Mouse (Mus musculus) heart, embryonic 11.5 days (tissue): ENCODE data around the gene A730049H05Rik. TPM values are rescaled to one million over a fixed set of nuclear protein-coding genes. Genes with fewer than 3 reads are reported as not detected.

Source experiments
- ATAC-seq: fragments of 200-750 bp; cut with Nextera tagmentation; replicated peaks from 2 replicates; pipeline ENCODE4 v1.8.0; 2017; ENCODE audit warnings: moderate library complexity; ENCODE audit not compliant: insufficient number of reproducible peaks, low FRiP score, low TSS enrichment
- H3K27ac ChIP-seq: fragments of 300-500 bp; sonication (generic); 2 replicates; pipeline ENCODE4 v1.5.1; 2014; ENCODE audit warnings: mild to moderate bottlenecking, low read depth, low read length
- H3K27me3 ChIP-seq: fragments of 300-500 bp; sonication (generic); 2 replicates; pipeline ENCODE4 v1.6.1; 2014; ENCODE audit warnings: mild to moderate bottlenecking, low read length, mixed read lengths; ENCODE audit not compliant: control insufficient read depth, insufficient read depth
- H3K36me3 ChIP-seq: fragments of 300-500 bp; sonication (generic); 2 replicates; pipeline ENCODE4 v1.6.1; 2014; ENCODE audit warnings: mild to moderate bottlenecking, low read length, moderate library complexity, mixed read lengths; ENCODE audit not compliant: control insufficient read depth, insufficient read depth
- H3K4me1 ChIP-seq: fragments of 300-500 bp; sonication (generic); 2 replicates; pipeline ENCODE4 v1.6.1; 2014; ENCODE audit warnings: low read length; ENCODE audit not compliant: control insufficient read depth, insufficient read depth
- H3K4me2 ChIP-seq: fragments of 300-500 bp; sonication (generic); 2 replicates; pipeline ENCODE4 v1.6.1; 2014; ENCODE audit warnings: mild to moderate bottlenecking, moderate library complexity
- H3K4me3 ChIP-seq: fragments of 300-500 bp; sonication (generic); 2 replicates; pipeline ENCODE4 v1.5.1; 2014; ENCODE audit warnings: low read depth, low read length
- H3K9ac ChIP-seq: fragments of 300-500 bp; sonication (generic); 2 replicates; pipeline ENCODE4 v1.6.1; 2014; ENCODE audit warnings: mild to moderate bottlenecking, low read depth, low read length, moderate library complexity
- H3K9me3 ChIP-seq: fragments of 300-500 bp; sonication (generic); replicated peaks from 2 replicates; pipeline ENCODE4 v1.6.1; 2016; ENCODE audit warnings: low read length; ENCODE audit not compliant: control insufficient read depth
- WGBS: fragments of 180-500 bp; shearing (Covaris S2); extraction: QIAGEN DNeasy Blood & Tissue Kit; methylation state at CpG from one replicate; pipeline ENCODE4 v1.1.7; 2014; ENCODE audit not compliant: insufficient replicate concordance; 5-methylcytosine and 5-hydroxymethylcytosine counted together
- polyA plus RNA-seq: library from polyadenylated mRNA; unstranded; fragments of >200 nt; fragmentation: Nextera tagmentation; extraction: Ambion mirVana; gene quantifications from 2 replicates; pipeline ENCODE4 v1.2.1, GENCODE M21; 2014

Gene A730049H05Rik
- polyA plus RNA-seq: 2.5 and 3.1 TPM in 2 replicates

DNA sequence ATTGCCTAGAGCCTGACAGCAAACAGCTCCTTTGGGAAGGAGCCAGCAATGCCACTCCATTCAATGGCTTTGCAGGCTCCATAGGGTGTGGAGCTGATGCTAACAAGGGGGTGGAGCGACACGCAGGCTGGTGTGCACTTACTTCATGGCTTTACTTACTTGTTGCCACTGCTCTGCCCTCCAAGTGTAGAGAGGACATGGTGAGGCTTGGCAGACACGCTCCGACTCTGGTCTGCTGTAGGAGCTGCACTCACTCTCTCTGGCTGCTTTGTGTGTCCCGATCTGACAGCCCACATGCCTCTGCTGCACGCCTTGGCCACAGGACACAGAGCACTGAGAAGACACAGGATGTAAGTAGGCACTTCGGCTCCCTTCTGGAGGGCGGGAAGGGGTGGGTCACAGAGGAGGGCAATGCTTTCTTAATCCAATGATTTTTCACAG, at the start of gene A730049H05Rik:
Gene A730049H05Rik, plus strand, starts transcription at position 168 of the 441 bp plus-strand sequence.
- Histone ChIP-seq H3K9me3 (no peaks in the 10 kb centered on the region), H3K36me3 (no peaks in the 10 kb centered on the region), H3K27me3 (no peaks in the 10 kb centered on the region), H3K27ac (peak within 1 kb of the TSS; percentile 55), H3K4me2 (peak within 1 kb of the TSS; percentile 43), H3K4me3 (no peak within 1 kb of the TSS; the same call in 1 of the 2 replicates), H3K9ac (no peak within 1 kb of the TSS), H3K4me1 (peaks cover 23% of the 10 kb centered on the region)
- ATAC-seq: peak; percentile 49; the same call in 1 of the 2 replicates
- WGBS: 27% methylated on average over 8 of the region's 8 CpGs

DNA sequence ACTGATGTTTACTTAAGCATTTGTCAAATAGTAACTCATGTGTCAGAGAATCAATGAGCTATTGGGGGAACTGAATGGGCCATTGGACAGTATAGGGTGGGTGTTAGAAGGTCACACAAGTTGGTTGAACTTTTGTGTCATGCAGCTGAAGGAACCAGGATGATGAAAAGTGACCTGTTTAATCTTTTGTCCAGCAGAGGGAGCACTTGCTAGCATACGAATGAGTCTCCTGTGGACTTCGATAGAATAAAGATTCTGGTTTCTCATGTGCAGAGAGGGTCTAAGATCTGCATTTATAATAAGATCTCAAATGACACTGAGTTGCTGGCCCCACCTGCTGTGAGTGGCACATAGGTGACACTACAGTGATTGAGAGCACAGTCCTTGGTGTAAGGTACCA, 39.9 kb upstream of the A730049H05Rik start:
- Histone ChIP-seq H3K9ac (no peak overlapping the region), H3K4me2 (no peak overlapping the region), H3K9me3 (no peaks in the 10 kb centered on the region), H3K36me3 (no peaks in the 10 kb centered on the region), H3K4me1 (no peaks in the 10 kb centered on the region), H3K27ac (no peak overlapping the region), H3K27me3 (no peaks in the 10 kb centered on the region), H3K4me3 (no peak overlapping the region)
- no peak for ATAC-seq
- WGBS: 25% methylated on average over 2 of the region's 2 CpGs

DNA sequence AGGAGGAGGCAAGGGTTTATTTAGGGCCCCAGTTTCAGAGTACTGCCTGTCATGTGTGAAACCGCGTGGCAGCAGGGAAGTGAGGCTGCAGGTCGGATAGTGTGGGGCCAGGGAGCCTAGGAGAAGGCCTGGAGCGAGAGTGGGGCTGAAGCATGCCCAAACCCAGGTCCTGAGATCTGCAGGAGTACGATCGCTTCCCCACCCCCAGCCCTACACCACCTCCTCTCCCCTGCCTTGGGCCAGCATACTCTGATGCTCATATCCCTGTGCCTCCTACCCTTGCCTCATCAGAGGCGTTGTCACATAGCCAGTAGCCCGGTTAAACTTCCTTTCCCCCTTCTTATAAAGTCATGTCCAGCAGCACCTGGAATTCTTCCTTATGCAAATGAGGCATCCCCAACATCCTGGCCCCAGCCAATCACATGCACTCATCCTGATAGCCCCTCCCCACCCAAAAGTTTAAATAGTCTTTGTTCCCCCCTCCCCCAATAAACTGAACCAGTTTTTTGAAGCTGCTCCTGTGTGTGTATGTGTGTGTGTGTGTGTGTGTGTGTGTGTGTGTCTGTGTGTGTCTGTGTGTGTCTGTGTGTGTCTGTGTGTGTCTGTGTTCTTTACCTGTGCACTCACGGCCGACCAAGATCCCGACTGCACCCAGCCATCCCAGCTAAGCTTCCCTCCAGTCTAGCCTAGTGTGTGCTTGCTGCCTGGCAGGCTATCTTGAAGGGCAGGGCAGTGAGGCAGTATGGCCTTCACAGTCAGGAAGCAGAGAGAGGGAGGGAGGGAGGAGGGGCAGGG, 36.9 kb upstream of the A730049H05Rik start:
- Histone ChIP-seq H3K9ac (no peak overlapping the region), H3K4me1 (no peaks in the 10 kb centered on the region), H3K27me3 (no peaks in the 10 kb centered on the region), H3K4me3 (no peak overlapping the region), H3K4me2 (no peak overlapping the region), H3K27ac (no peak overlapping the region), H3K9me3 (no peaks in the 10 kb centered on the region), H3K36me3 (no peaks in the 10 kb centered on the region)
- 72% methylated on average over 11 of the region's 11 CpGs for WGBS
- ATAC-seq: no peak; the same call in 1 of the 2 replicates

DNA sequence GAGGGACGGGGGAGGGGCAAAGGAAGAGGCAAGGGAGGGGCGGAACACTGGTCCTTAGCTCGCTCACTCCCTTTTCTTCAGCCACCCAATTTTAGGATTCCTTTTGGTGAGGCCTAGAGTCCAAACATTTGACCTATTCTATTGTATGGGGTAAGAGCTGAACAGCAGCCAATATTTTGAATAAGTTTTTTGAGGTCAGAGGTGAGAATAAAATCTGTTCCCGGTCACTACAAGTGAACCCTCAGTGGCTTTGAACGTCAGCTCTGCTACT, 36.4 kb upstream of the A730049H05Rik start:
- Histone ChIP-seq H3K4me2 (no peak overlapping the region), H3K9ac (no peak overlapping the region), H3K9me3 (no peaks in the 10 kb centered on the region), H3K4me3 (no peak overlapping the region), H3K36me3 (no peaks in the 10 kb centered on the region), H3K4me1 (no peaks in the 10 kb centered on the region), H3K27me3 (no peaks in the 10 kb centered on the region), H3K27ac (no peak overlapping the region)
- no peak for ATAC-seq
- 39% methylated on average over 5 of the region's 5 CpGs for WGBS

DNA sequence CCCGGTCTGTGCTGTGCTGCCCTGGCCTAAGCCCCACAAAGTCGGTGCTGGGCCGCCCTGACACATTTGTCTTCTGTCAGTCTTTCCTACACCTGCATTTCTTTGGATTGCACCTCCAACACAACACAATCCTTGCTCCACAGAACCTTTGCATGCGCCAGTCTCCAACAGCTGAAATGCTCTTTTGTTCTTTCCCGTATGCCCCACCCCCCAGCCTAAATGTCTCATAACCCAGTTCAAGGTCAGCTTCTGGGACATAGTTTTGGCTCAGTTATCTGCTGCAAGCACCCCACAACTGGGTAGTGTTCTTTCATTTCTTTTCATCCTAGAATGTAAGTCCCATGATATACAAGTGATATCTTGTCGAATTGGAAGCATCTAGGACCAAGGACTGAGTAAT, 34.8 kb upstream of the A730049H05Rik start:
- Histone ChIP-seq H3K4me2 (no peak overlapping the region), H3K27me3 (no peaks in the 10 kb centered on the region), H3K9me3 (no peaks in the 10 kb centered on the region), H3K4me1 (no peaks in the 10 kb centered on the region), H3K36me3 (no peaks in the 10 kb centered on the region), H3K9ac (no peak overlapping the region), H3K27ac (no peak overlapping the region), H3K4me3 (no peak overlapping the region)
- WGBS: 84% methylated on average over 6 of the region's 6 CpGs
- ATAC-seq: no peak

DNA sequence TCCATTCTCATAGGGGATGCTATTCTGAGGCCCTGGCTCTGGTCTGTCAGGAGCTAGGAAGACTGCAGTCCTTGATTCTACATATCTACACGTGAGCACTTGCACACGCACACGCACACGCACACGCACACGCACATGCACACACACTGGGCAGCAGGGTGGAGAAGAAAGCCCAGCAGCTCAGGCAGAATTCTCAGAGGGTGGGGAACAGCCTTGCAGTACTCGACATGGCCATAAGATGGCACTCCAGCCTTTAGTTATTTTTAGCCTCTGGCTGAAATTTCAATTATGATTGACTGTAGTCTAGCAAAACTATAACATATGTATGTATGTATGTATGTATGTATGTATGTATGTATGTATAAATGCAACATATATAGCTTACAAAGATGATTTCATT, 31.5 kb upstream of the A730049H05Rik start:
- 24% methylated on average over 7 of the region's 7 CpGs for WGBS
- H3K27me3 ChIP-seq: no peaks in the 10 kb centered on the region
- no peaks in the 10 kb centered on the region for H3K4me1 ChIP-seq
- H3K4me2 ChIP-seq: no peak overlapping the region
- no peak overlapping the region for H3K4me3 ChIP-seq
- H3K27ac ChIP-seq: no peak overlapping the region
- H3K36me3 ChIP-seq: no peaks in the 10 kb centered on the region
- no peak overlapping the region for H3K9ac ChIP-seq
- H3K9me3 ChIP-seq: no peaks in the 10 kb centered on the region
- no peak for ATAC-seq

DNA sequence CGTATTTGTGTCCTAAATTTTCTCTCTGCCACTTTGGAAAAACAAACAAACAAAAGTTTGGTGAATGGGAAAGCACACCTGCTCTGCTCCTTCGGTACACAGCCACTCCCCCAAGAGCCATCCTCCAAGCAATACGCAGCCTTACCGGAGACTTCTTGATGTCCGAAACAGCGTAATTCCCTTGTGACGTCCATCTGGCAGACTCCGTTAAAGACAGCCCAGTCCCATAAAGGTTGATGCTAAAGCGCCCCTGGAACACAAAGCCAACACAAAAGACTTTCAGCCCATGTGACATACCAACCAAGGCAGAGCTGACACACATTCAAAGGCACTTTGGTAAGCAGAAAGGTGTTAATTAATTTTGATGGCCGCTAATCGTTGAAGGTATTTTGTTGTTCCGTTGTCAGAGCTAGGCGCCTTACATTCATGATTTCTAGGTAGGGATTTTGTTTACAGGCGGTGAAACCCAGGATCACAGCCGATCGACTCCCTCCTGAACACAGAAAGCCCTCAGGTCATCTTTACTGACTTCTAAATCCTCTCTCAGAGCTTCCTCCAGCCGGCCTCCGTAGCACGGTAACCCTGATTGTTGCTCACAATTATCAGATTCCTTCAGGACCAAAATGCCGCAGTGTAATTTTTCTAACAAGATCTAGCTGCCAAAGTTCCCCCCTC, 29.4 kb upstream of the A730049H05Rik start:
- peak overlapping the region; percentile 30 for H3K4me3 ChIP-seq
- no peaks in the 10 kb centered on the region for H3K4me1 ChIP-seq
- no peak overlapping the region for H3K27ac ChIP-seq
- H3K9ac ChIP-seq: peak overlapping the region; percentile 56; the same call in 1 of the 2 replicates
- H3K27me3 ChIP-seq: no peaks in the 10 kb centered on the region
- no peak for ATAC-seq
- H3K9me3 ChIP-seq: no peaks in the 10 kb centered on the region
- 12% methylated on average over 20 of the region's 20 CpGs for WGBS
- H3K36me3 ChIP-seq: no peaks in the 10 kb centered on the region; the same call in 1 of the 2 replicates
- peak overlapping the region; percentile 62 for H3K4me2 ChIP-seq

DNA sequence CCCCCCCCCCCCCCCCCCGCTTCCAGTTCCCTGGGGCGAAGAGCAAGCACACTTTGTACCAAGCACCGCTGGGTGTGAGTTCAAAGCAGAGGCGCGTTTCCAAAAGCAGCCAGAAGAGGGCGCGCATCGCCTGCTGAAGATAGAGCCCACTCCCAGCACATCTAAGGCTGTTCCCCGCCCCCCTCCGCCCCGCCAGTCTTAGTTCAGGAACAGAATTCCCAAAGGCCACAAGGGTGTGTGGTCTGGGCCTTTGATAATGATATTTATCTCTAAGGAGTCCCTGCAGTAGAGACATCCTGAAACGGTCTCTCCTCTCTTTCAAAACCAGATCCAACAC, 28.9 kb upstream of the A730049H05Rik start:
- H3K9ac ChIP-seq: peak overlapping the region; percentile 56; the same call in 1 of the 2 replicates

More for the DNA sequence above, 28.9 kb upstream of the A730049H05Rik start:
- no peak overlapping the region for H3K27ac ChIP-seq
- H3K9me3 ChIP-seq: no peaks in the 10 kb centered on the region
- peak overlapping the region; percentile 30 for H3K4me3 ChIP-seq
- ATAC-seq: peak; percentile 59; the same call in 1 of the 2 replicates
- H3K4me2 ChIP-seq: peak overlapping the region; percentile 62
- WGBS: 1% methylated on average over 12 of the region's 12 CpGs
- H3K4me1 ChIP-seq: no peaks in the 10 kb centered on the region
- no peaks in the 10 kb centered on the region; the same call in 1 of the 2 replicates for H3K36me3 ChIP-seq
- no peaks in the 10 kb centered on the region for H3K27me3 ChIP-seq
